Mouse (Mus musculus) ES-Bruce4 (cell line): Measurements from ENCODE around the gene Ybey. TPM values are rescaled to one million over a fixed set of nuclear protein-coding genes. Genes with fewer than 3 reads are reported as not detected.

Experiments
- H3K27ac ChIP-seq: 2 replicates; pipeline ENCODE4 v1.5.1; 2012; ENCODE audit warnings: low read length, inconsistent platforms; ENCODE audit not compliant: insufficient read depth
- H3K27me3 ChIP-seq: 2 replicates; pipeline ENCODE4 v1.6.1; 2012; ENCODE audit warnings: mild to moderate bottlenecking, low read length, inconsistent platforms; ENCODE audit not compliant: control insufficient read depth, poor library complexity, insufficient read depth, severe bottlenecking
- H3K36me3 ChIP-seq: 2 replicates; pipeline ENCODE4 v1.6.1; 2012; ENCODE audit warnings: inconsistent platforms, mild to moderate bottlenecking, low read length, moderate library complexity; ENCODE audit not compliant: control insufficient read depth, poor library complexity, insufficient read depth, severe bottlenecking
- H3K4me1 ChIP-seq: one replicate; pipeline ENCODE4 v1.8.1; 2011; ENCODE audit warnings: low read length; ENCODE audit not compliant: control insufficient read depth, insufficient read depth
- H3K4me3 ChIP-seq: 2 replicates; pipeline ENCODE4 v1.5.1; 2011; ENCODE audit warnings: low read depth, mild to moderate bottlenecking, low read length
- H3K9ac ChIP-seq: 2 replicates; pipeline ENCODE4 v1.6.1; 2012; ENCODE audit warnings: low read depth, mild to moderate bottlenecking, inconsistent platforms; ENCODE audit not compliant: poor library complexity, severe bottlenecking
- H3K9me3 ChIP-seq: replicated peaks from 2 replicates; pipeline ENCODE4 v1.6.1; 2012; ENCODE audit warnings: mild to moderate bottlenecking, low read length, inconsistent platforms; ENCODE audit not compliant: control insufficient read depth, poor library complexity, insufficient read depth, severe bottlenecking
- CTCF ChIP-seq: IDR thresholded peaks from one replicate; pipeline ENCODE4 v1.8.1; 2011; ENCODE audit warnings: low read depth, low read length
- EP300 ChIP-seq: IDR thresholded peaks from 2 replicates; pipeline ENCODE4 v1.6.1; 2011; ENCODE audit warnings: low read depth, low read length; ENCODE audit not compliant: insufficient read depth
- POLR2A ChIP-seq: IDR thresholded peaks from one replicate; pipeline ENCODE4 v1.8.1; 2011; ENCODE audit warnings: low read length; ENCODE audit not compliant: insufficient read depth
- polyA plus RNA-seq: library from polyadenylated mRNA; stranded (reverse); fragments of >200 nt; gene quantifications from 2 replicates; pipeline ENCODE4 v1.2.4, GENCODE M21; 2011; ENCODE audit warnings: low read depth; ENCODE audit not compliant: missing spikeins, insufficient read depth, insufficient read length

The Ybey gene
- polyA plus RNA-seq, 1 experiment = 4.1 TPM

GRCm38 (mm10) chr10:76440281-76440680 lies 28.6 kb downstream of the Ybey start, which contains the start of gene AC141477.1:
TSS of gene AC141477.1 (minus strand) at chr10:76440444.
- no peak for TF ChIP-seq POLR2A
- peak; percentile 52 for TF ChIP-seq CTCF
- TF ChIP-seq EP300 = 0 out of 2 replicates have a peak, but pooled peaks have one; percentile 8
- H3K4me1 ChIP-seq = peaks cover 3% of the 10 kb centered on the region
- H3K27me3 ChIP-seq = no peaks in the 10 kb centered on the region
- peak within 1 kb of the TSS; percentile 49 for H3K9ac ChIP-seq
- H3K4me3 ChIP-seq = peak within 1 kb of the TSS; percentile 39
- no peaks in the 10 kb centered on the region for H3K9me3 ChIP-seq
- peak within 1 kb of the TSS; percentile 91 for H3K27ac ChIP-seq
- peaks cover 9% of the 10 kb centered on the region for H3K36me3 ChIP-seq

DNA sequence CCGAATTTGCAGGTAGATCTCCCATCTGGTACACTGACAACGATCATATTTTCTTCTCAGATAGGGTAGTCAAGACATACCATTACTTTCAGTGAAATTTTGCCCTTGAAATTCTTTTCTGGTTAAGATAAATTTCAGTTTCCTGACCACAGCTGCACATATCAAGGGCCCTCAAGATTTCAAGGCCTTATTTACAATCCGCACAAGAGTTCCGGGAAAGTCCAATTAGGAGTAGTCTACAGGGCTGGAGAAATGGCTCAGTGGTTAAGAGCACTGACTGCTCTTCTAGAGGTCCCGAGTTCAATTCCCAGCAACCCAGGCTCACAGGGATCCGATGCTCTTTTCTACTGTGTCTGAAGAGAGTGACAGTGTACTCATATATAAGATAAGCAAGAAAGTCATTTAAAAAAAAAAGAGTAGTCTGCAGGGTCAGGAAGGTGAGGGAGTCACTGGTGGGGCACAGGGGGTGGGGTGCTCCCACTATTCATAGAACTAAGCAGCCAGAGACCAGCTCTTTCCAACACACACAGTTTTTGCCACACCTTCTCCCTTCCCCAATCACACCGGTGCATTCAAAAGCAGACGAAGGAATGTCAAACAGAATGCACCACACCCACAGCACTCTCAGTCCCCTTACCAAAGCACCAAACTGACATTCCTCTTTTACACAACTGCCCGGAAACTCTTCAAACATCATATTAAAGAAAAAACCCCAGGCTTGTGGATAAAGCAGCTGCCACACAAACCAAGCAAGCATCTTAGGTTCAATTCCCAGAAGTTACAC lies 29.6 kb downstream of the Ybey start:
- peak overlapping the region; percentile 91 for H3K27ac ChIP-seq
- no peaks in the 10 kb centered on the region for H3K27me3 ChIP-seq
- TF ChIP-seq POLR2A (no peak), CTCF (no peak), EP300 (peak; percentile 77; the same call in 1 of the 2 replicates)

DNA sequence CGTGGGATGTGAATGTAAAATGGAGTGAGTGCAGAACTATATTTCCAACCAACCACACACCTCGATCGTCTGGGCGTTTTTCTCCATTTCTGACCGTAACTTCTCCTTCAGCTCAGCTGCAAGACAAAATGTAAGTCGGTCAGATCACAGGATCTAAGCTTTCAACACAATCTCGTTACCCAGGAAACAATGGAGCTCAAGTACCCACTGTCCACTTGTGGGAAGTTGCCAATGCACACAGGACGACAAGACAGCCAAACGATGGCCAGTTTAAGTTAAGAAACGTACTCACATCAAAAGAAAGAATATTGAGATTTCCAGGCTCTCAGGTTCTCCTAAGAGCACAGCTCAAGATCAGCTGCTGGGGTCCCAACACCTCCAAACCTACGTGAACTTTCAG lies 35.0 kb downstream of the Ybey start:
- no peak for TF ChIP-seq POLR2A
- no peak for TF ChIP-seq EP300
- TF ChIP-seq CTCF = no peak
- Histone ChIP-seq H3K9ac (no peak overlapping the region), H3K36me3 (peaks cover 62% of the 10 kb centered on the region)

More for the DNA sequence above, 29.6 kb downstream of the Ybey start:
- Histone ChIP-seq H3K9me3 (no peaks in the 10 kb centered on the region), H3K36me3 (peaks cover 18% of the 10 kb centered on the region), H3K4me1 (peaks cover 3% of the 10 kb centered on the region), H3K4me3 (no peak overlapping the region), H3K9ac (peak overlapping the region; percentile 49)

GRCm38 (mm10) chr10:76425674-76426073 lies 43.2 kb downstream of the Ybey start:
- peaks cover 63% of the 10 kb centered on the region for H3K36me3 ChIP-seq
- TF ChIP-seq POLR2A = no peak
- no peak for TF ChIP-seq EP300
- TF ChIP-seq CTCF = no peak
- H3K9ac ChIP-seq = no peak overlapping the region
- H3K27me3 ChIP-seq = no peaks in the 10 kb centered on the region
- no peaks in the 10 kb centered on the region for H3K9me3 ChIP-seq
- H3K4me1 ChIP-seq = no peaks in the 10 kb centered on the region
- no peak overlapping the region for H3K27ac ChIP-seq
- H3K4me3 ChIP-seq = no peak overlapping the region

More for the DNA sequence above, 35.0 kb downstream of the Ybey start:
- H3K27ac ChIP-seq = no peak overlapping the region
- no peaks in the 10 kb centered on the region for H3K27me3 ChIP-seq
- no peaks in the 10 kb centered on the region for H3K9me3 ChIP-seq
- H3K4me3 ChIP-seq = no peak overlapping the region
- no peaks in the 10 kb centered on the region for H3K4me1 ChIP-seq

DNA sequence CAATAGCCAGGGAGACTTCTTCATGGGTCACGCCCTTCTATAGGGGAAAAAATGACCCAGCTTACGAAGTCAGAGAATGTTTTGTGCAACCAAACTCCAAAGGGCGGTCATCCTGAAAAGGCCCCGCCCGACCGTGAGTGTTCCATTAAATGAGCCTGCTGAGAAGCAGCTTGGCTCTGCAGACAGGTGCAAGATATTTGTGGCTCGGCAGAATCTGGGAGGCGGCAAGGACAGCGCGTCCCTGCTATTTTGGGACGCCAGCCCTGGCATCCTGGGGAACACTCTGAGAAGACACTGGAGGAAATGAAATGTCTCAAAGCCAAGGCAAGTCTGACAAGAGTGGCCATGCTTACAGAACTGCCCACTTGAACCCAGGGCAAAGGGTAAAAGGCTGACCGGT lies 52.1 kb downstream of the Ybey start:
- Histone ChIP-seq H3K4me1 (peaks cover 6% of the 10 kb centered on the region), H3K4me3 (no peak overlapping the region), H3K27me3 (no peaks in the 10 kb centered on the region), H3K9ac (no peak overlapping the region), H3K36me3 (peaks cover 59% of the 10 kb centered on the region), H3K27ac (no peak overlapping the region), H3K9me3 (no peaks in the 10 kb centered on the region)
- no peak for TF ChIP-seq EP300
- no peak for TF ChIP-seq CTCF
- TF ChIP-seq POLR2A = no peak

Other genes with a start within 250 kb of the Ybey start
- gene Prmt2, start 231.2 kb downstream of the Ybey start, polyA plus RNA-seq = 22.5 and 28.6 TPM in 2 replicates
- gene S100b, start 215.3 kb downstream of the Ybey start, polyA plus RNA-seq = not detected in 2 replicates
- 10.4 and 12.5 TPM in 2 replicates for gene Dip2a, start 123.8 kb downstream of the Ybey start, polyA plus RNA-seq
- gene AC141477.1, start 28.7 kb downstream of the Ybey start, polyA plus RNA-seq = 47.3 and 67.3 TPM in 2 replicates
- gene Pcnt, start 26.3 kb downstream of the Ybey start, polyA plus RNA-seq = 42.2 and 47.0 TPM in 2 replicates
- not detected in 2 replicates for gene 2610028H24Rik, start 20.0 kb downstream of the Ybey start, polyA plus RNA-seq
- gene Mcm3ap, start 187 bp downstream of the Ybey start, polyA plus RNA-seq = 59.1 and 66.6 TPM in 2 replicates
- 111 and 112 TPM in 2 replicates for gene Lss, start 62.5 kb upstream of the Ybey start, polyA plus RNA-seq
- gene Spatc1l, start 93.2 kb upstream of the Ybey start, polyA plus RNA-seq = not detected in 2 replicates
- gene Ftcd, start 106.5 kb upstream of the Ybey start, polyA plus RNA-seq = not detected in 2 replicates
- gene Col6a2, start 154.5 kb upstream of the Ybey start, polyA plus RNA-seq = 2.7 and 3.0 TPM in 2 replicates